Mouse (Mus musculus): ENCODE measurements around the gene S100a4. TPM values are rescaled to one million over a fixed set of nuclear protein-coding genes. Genes with fewer than 3 reads are reported as not detected.

S100a4 gene
- polyA plus RNA-seq (2015; fragmentation: Nextera tagmentation; extraction: Ambion mirVana): 5.8 and 11.8 TPM in 2 replicates

GRCm38 (mm10) chr3:90603623-90604022 is at the start of gene S100a4:
Gene S100a4, plus strand, starts transcription at chr3:90603771.
- Histone ChIP-seq H3K9me3 (replicated peaks; ENCODE audit: control insufficient read depth, low read length) (no peaks in the 10 kb centered on the region), H3K27me3 (ENCODE audit: control insufficient read depth, insufficient read depth, low read length) (no peaks in the 10 kb centered on the region), H3K4me2 (ENCODE audit: low read depth, low read length) (no peak within 1 kb of the TSS), H3K4me1 (ENCODE audit: control insufficient read depth, insufficient read depth, low read length) (peaks cover 20% of the 10 kb centered on the region), H3K4me3 (ENCODE audit: low read length) (no peak within 1 kb of the TSS), H3K9ac (ENCODE audit: low read length) (no peak within 1 kb of the TSS), H3K36me3 (ENCODE audit: control insufficient read depth, insufficient read depth) (no peaks in the 10 kb centered on the region), H3K27ac (ENCODE audit: low read length) (peak within 1 kb of the TSS; percentile 33)
- ATAC-seq (replicated peaks; ENCODE audit: extremely low read depth, insufficient read depth, low FRiP score): 0 out of 2 replicates have a peak, but pooled peaks have one; percentile 28
- WGBS: 36% methylated on average over 3 of the region's 3 CpGs

GRCm38 (mm10) chr3:90555954-90556353 is 47.6 kb upstream of the S100a4 start:
- WGBS: 70% methylated on average over 5 of the region's 5 CpGs
- Histone ChIP-seq H3K27ac (ENCODE audit: low read length) (no peak overlapping the region), H3K4me3 (ENCODE audit: low read length) (no peak overlapping the region), H3K9me3 (replicated peaks; ENCODE audit: control insufficient read depth, low read length) (no peaks in the 10 kb centered on the region), H3K36me3 (ENCODE audit: control insufficient read depth, insufficient read depth) (no peaks in the 10 kb centered on the region), H3K4me2 (ENCODE audit: low read depth, low read length) (no peak overlapping the region), H3K9ac (ENCODE audit: low read length) (no peak overlapping the region), H3K4me1 (ENCODE audit: control insufficient read depth, insufficient read depth, low read length) (no peaks in the 10 kb centered on the region), H3K27me3 (ENCODE audit: control insufficient read depth, insufficient read depth, low read length) (no peaks in the 10 kb centered on the region)
- ATAC-seq (replicated peaks; ENCODE audit: extremely low read depth, insufficient read depth, low FRiP score): no peak

- Histone ChIP-seq H3K4me1 (ENCODE audit: control insufficient read depth, insufficient read depth, low read length) (no peaks in the 10 kb centered on the region), H3K27me3 (ENCODE audit: control insufficient read depth, insufficient read depth, low read length) (no peaks in the 10 kb centered on the region), H3K9me3 (replicated peaks; ENCODE audit: control insufficient read depth, low read length) (no peaks in the 10 kb centered on the region), H3K4me3 (ENCODE audit: low read length) (no peak within 1 kb of the TSS), H3K4me2 (ENCODE audit: low read depth, low read length) (no peak within 1 kb of the TSS), H3K27ac (ENCODE audit: low read length) (peak within 1 kb of the TSS; percentile 31), H3K36me3 (ENCODE audit: control insufficient read depth, insufficient read depth) (no peaks in the 10 kb centered on the region), H3K9ac (ENCODE audit: low read length) (no peak within 1 kb of the TSS)
- no peak for ATAC-seq (replicated peaks; ENCODE audit: extremely low read depth, insufficient read depth, low FRiP score)
- 77% methylated on average over 6 of the region's 6 CpGs for WGBS
Observed at GRCm38 (mm10) chr3:90560008-90560628, 43.5 kb upstream of the S100a4 start, which contains the start of gene S100a3. Gene S100a3, plus strand, starts transcription at chr3:90560578.

DNA sequence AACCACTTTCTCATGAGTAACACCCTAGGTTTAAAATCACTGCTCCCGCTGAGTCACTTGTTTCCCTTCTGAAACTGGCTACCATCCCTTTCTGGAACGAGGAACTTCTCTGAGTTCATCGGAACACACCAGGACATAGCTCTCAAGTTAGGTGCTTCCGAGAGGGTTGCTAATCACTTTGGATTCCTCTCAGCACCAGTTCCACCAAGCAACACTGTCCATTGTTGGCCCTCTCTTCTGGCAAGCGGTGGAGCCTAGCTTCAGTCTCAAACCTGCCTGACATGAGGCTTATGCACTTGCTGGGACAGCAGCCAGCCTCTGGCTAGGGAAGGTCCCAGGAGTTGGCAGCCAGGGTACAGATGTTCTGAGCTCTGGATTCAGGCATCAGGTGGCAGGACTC is 28.9 kb upstream of the S100a4 start:
- WGBS: 63% methylated on average over 5 of the region's 5 CpGs
- Histone ChIP-seq H3K4me1 (ENCODE audit: control insufficient read depth, insufficient read depth, low read length) (peaks cover 4% of the 10 kb centered on the region; the same call in 1 of the 2 replicates), H3K4me2 (ENCODE audit: low read depth, low read length) (no peak overlapping the region), H3K9ac (ENCODE audit: low read length) (no peak overlapping the region), H3K27ac (ENCODE audit: low read length) (no peak overlapping the region), H3K9me3 (replicated peaks; ENCODE audit: control insufficient read depth, low read length) (no peaks in the 10 kb centered on the region), H3K4me3 (ENCODE audit: low read length) (no peak overlapping the region), H3K27me3 (ENCODE audit: control insufficient read depth, insufficient read depth, low read length) (no peaks in the 10 kb centered on the region), H3K36me3 (ENCODE audit: control insufficient read depth, insufficient read depth) (no peaks in the 10 kb centered on the region)
- ATAC-seq (replicated peaks; ENCODE audit: extremely low read depth, insufficient read depth, low FRiP score): no peak

- Histone ChIP-seq H3K4me2 (ENCODE audit: low read depth, low read length) (no peak overlapping the region), H3K9ac (ENCODE audit: low read length) (no peak overlapping the region), H3K4me3 (ENCODE audit: low read length) (no peak overlapping the region), H3K27me3 (ENCODE audit: control insufficient read depth, insufficient read depth, low read length) (no peaks in the 10 kb centered on the region), H3K27ac (ENCODE audit: low read length) (no peak overlapping the region), H3K9me3 (replicated peaks; ENCODE audit: control insufficient read depth, low read length) (no peaks in the 10 kb centered on the region), H3K4me1 (ENCODE audit: control insufficient read depth, insufficient read depth, low read length) (peaks cover 4% of the 10 kb centered on the region; the same call in 1 of the 2 replicates), H3K36me3 (ENCODE audit: control insufficient read depth, insufficient read depth) (no peaks in the 10 kb centered on the region)
- no peak for ATAC-seq (replicated peaks; ENCODE audit: extremely low read depth, insufficient read depth, low FRiP score)
- 71% methylated on average over 3 of the region's 3 CpGs for WGBS
Observed at GRCm38 (mm10) chr3:90575320-90575719, 28.3 kb upstream of the S100a4 start.

GRCm38 (mm10) chr3:90576351-90577001 is 27.1 kb upstream of the S100a4 start:
- H3K27me3 ChIP-seq (ENCODE audit: control insufficient read depth, insufficient read depth, low read length): no peaks in the 10 kb centered on the region
- peaks cover 4% of the 10 kb centered on the region; the same call in 1 of the 2 replicates for H3K4me1 ChIP-seq (ENCODE audit: control insufficient read depth, insufficient read depth, low read length)
- 65% methylated on average over 10 of the region's 10 CpGs for WGBS
- H3K9me3 ChIP-seq (replicated peaks; ENCODE audit: control insufficient read depth, low read length): no peaks in the 10 kb centered on the region
- H3K9ac ChIP-seq (ENCODE audit: low read length): no peak overlapping the region
- no peaks in the 10 kb centered on the region for H3K36me3 ChIP-seq (ENCODE audit: control insufficient read depth, insufficient read depth)
- no peak overlapping the region for H3K4me3 ChIP-seq (ENCODE audit: low read length)
- no peak for ATAC-seq (replicated peaks; ENCODE audit: extremely low read depth, insufficient read depth, low FRiP score)
- no peak overlapping the region for H3K27ac ChIP-seq (ENCODE audit: low read length)
- H3K4me2 ChIP-seq (ENCODE audit: low read depth, low read length): no peak overlapping the region

DNA sequence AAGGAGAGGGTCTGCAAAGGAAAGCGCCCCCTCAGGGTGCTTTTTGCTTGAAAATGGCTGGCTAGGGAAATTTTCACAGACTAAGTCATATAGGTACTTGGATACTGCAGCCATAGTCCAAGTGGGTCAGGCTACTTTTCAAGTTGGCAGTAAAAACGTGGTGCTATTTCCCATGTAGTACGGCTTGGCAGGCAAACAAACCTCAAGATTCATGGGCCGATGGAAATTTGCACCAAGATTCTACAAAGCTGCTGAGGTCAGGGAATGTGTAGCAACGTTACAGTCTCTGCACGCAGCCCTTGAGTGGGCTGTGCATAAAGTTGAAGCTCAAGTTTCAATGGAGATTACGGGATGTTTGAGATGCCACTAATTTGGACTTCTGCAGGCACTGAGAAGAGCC is 24.1 kb upstream of the S100a4 start:
- Histone ChIP-seq H3K9ac (ENCODE audit: low read length) (no peak overlapping the region), H3K9me3 (replicated peaks; ENCODE audit: control insufficient read depth, low read length) (0 out of 2 replicates have a peak, but pooled peaks cover 2% of the 10 kb centered on the region), H3K36me3 (ENCODE audit: control insufficient read depth, insufficient read depth) (no peaks in the 10 kb centered on the region), H3K27me3 (ENCODE audit: control insufficient read depth, insufficient read depth, low read length) (no peaks in the 10 kb centered on the region), H3K4me2 (ENCODE audit: low read depth, low read length) (no peak overlapping the region), H3K4me1 (ENCODE audit: control insufficient read depth, insufficient read depth, low read length) (peaks cover 4% of the 10 kb centered on the region; the same call in 1 of the 2 replicates), H3K4me3 (ENCODE audit: low read length) (no peak overlapping the region), H3K27ac (ENCODE audit: low read length) (no peak overlapping the region)
- ATAC-seq (replicated peaks; ENCODE audit: extremely low read depth, insufficient read depth, low FRiP score): no peak
- WGBS: 54% methylated on average over 7 of the region's 7 CpGs

DNA sequence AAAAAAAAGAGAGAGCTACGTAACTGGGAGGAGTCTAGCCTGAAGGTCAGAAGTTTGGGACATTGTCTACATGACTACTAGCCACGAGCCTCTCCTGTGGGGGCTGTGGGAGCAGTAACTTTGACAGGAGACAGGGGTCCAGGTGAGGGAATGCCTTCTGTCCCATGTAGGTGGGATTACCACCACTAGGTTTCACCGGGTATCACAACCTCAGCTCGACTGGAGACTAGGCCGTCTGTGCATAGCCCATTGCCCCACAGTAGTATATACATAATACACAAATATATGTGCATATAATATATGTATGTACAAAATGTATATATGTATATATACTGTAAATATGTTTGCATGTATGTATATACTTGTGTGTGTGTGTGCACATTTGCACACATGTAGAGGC is 22.4 kb upstream of the S100a4 start:
- H3K36me3 ChIP-seq (ENCODE audit: control insufficient read depth, insufficient read depth): no peaks in the 10 kb centered on the region
- H3K4me2 ChIP-seq (ENCODE audit: low read depth, low read length): no peak overlapping the region
- no peak overlapping the region for H3K4me3 ChIP-seq (ENCODE audit: low read length)
- WGBS: 88% methylated on average over 5 of the region's 5 CpGs
- H3K9me3 ChIP-seq (replicated peaks; ENCODE audit: control insufficient read depth, low read length): 0 out of 2 replicates have a peak, but pooled peaks cover 2% of the 10 kb centered on the region
- no peak for ATAC-seq (replicated peaks; ENCODE audit: extremely low read depth, insufficient read depth, low FRiP score)
- no peak overlapping the region for H3K9ac ChIP-seq (ENCODE audit: low read length)
- no peak overlapping the region for H3K27ac ChIP-seq (ENCODE audit: low read length)
- no peaks in the 10 kb centered on the region for H3K27me3 ChIP-seq (ENCODE audit: control insufficient read depth, insufficient read depth, low read length)
- peaks cover 4% of the 10 kb centered on the region; the same call in 1 of the 2 replicates for H3K4me1 ChIP-seq (ENCODE audit: control insufficient read depth, insufficient read depth, low read length)

DNA sequence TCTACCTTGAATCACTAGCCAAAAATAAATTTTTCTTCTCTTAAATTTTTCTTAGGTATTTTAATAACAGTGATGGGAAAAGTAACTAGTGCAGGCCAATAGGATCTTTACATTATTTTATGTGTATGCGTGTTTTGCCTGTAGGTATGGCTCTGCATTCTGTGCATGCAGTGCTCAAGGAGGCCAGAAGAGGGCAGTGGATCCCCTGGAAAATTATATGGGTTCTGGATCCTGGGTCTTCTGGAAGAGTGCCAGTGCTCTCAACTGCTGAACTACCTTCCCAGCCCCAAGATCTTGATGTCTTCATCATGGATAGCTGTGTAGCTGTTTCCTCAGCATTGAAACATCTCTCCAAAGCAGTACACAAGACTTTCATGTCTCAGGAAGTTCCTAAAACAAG is 21.4 kb upstream of the S100a4 start:
- ATAC-seq (replicated peaks; ENCODE audit: extremely low read depth, insufficient read depth, low FRiP score): no peak
- peaks cover 5% of the 10 kb centered on the region; the same call in 1 of the 2 replicates for H3K4me1 ChIP-seq (ENCODE audit: control insufficient read depth, insufficient read depth, low read length)

More for the DNA sequence above, 21.4 kb upstream of the S100a4 start:
- Histone ChIP-seq H3K9me3 (replicated peaks; ENCODE audit: control insufficient read depth, low read length) (0 out of 2 replicates have a peak, but pooled peaks cover 2% of the 10 kb centered on the region), H3K9ac (ENCODE audit: low read length) (no peak overlapping the region), H3K36me3 (ENCODE audit: control insufficient read depth, insufficient read depth) (no peaks in the 10 kb centered on the region), H3K27me3 (ENCODE audit: control insufficient read depth, insufficient read depth, low read length) (no peaks in the 10 kb centered on the region), H3K4me3 (ENCODE audit: low read length) (no peak overlapping the region), H3K27ac (ENCODE audit: low read length) (no peak overlapping the region), H3K4me2 (ENCODE audit: low read depth, low read length) (no peak overlapping the region)
- WGBS: 94% methylated on average over 1 of the region's 1 CpGs

Data from heart, embryonic 16.5 days (tissue).